Mouse (Mus musculus) liver, adult 2 months (tissue): ENCODE measurements around the gene Wdr1. TPM values are rescaled to one million over a fixed set of nuclear protein-coding genes. Genes with fewer than 3 reads are reported as not detected.

Experiments
- DNase-seq: peaks from one replicate; pipeline ENCODE4 v3.0.0-alpha.2; 2011; ENCODE audit warnings: low read depth, low spot score; ENCODE audit errors: extremely low read depth
- H3K27ac ChIP-seq: fragments of 200-500 bp; replicated peaks from 2 replicates; pipeline ENCODE4 v1.5.1; 2012; ENCODE audit warnings: low read depth, mild to moderate bottlenecking, control low read depth, inconsistent platforms, low read length; ENCODE audit not compliant: insufficient read depth
- H3K27me3 ChIP-seq: fragments of 200-500 bp; 2 replicates; pipeline ENCODE4 v1.6.1; 2012; ENCODE audit warnings: mild to moderate bottlenecking, moderate library complexity, low read length, inconsistent platforms; ENCODE audit not compliant: control insufficient read depth, insufficient read depth
- H3K36me3 ChIP-seq: fragments of 200-500 bp; 2 replicates; pipeline ENCODE4 v1.6.1; 2012; ENCODE audit warnings: low read length, inconsistent platforms; ENCODE audit not compliant: control insufficient read depth, insufficient read depth
- H3K4me1 ChIP-seq: fragments of 200-500 bp; 2 replicates; pipeline ENCODE4 v1.6.1; 2011; ENCODE audit warnings: low read length; ENCODE audit not compliant: control insufficient read depth, insufficient read depth
- H3K4me3 ChIP-seq: fragments of 200-500 bp; 2 replicates; pipeline ENCODE4 v1.5.1; 2011; ENCODE audit warnings: low read depth, mild to moderate bottlenecking, control low read depth, low read length, moderate library complexity; ENCODE audit not compliant: insufficient read depth
- H3K79me2 ChIP-seq: fragments of 200-500 bp; 2 replicates; pipeline ENCODE4 v1.6.1; 2012; ENCODE audit warnings: inconsistent platforms, mild to moderate bottlenecking, low read length, moderate library complexity; ENCODE audit not compliant: control insufficient read depth, insufficient read depth
- H3K9ac ChIP-seq: fragments of 200-500 bp; 2 replicates; pipeline ENCODE4 v1.6.1; 2012; ENCODE audit warnings: low read depth, mild to moderate bottlenecking, control low read depth, inconsistent platforms, low read length
- CTCF ChIP-seq: fragments of 200-500 bp; IDR thresholded peaks from 2 replicates; pipeline ENCODE4 v1.5.1; 2011; ENCODE audit warnings: low read depth, low read length, control low read depth
- POLR2A ChIP-seq: fragments of 200-500 bp; IDR thresholded peaks from 2 replicates; pipeline ENCODE4 v1.6.1; 2011; ENCODE audit warnings: low read length, control low read depth; ENCODE audit not compliant: insufficient read depth; ENCODE audit errors: extremely low read depth
- WGBS: fragments of 180-500 bp; shearing (Covaris S2); methylation state at CpG from one replicate; pipeline ENCODE4 v1.1.7; 2018; 5-methylcytosine and 5-hydroxymethylcytosine counted together
- polyA plus RNA-seq: library from polyadenylated mRNA; depleted of rRNA; stranded (reverse); fragments of >200 nt; gene quantifications from 2 replicates; pipeline ENCODE4 v1.2.3, GENCODE M21; 2012; rRNA removed
- total RNA-seq: library from RNA; depleted of rRNA; stranded (reverse); fragments of >200 nt; gene quantifications from 2 replicates; pipeline ENCODE4 v1.2.3, GENCODE M21; 2014; rRNA removed

The Wdr1 gene
- total and polyA plus RNA-seq, 2 experiments: 40.4 to 42.1 TPM

GRCm38 (mm10) chr5:38477731-38478445 is 85.1 kb downstream of the Wdr1 start:
- Histone ChIP-seq H3K27me3 (no peaks in the 10 kb centered on the region), H3K4me1 (peaks cover 22% of the 10 kb centered on the region), H3K4me3 (no peak overlapping the region), H3K27ac (no peak overlapping the region), H3K9ac (no peak overlapping the region), H3K36me3 (peaks cover 8% of the 10 kb centered on the region), H3K79me2 (no peaks in the 10 kb centered on the region; the same call in 1 of the 2 replicates)
- no peak for DNase-seq
- WGBS: 86% methylated on average over 7 of the region's 7 CpGs
- TF ChIP-seq POLR2A (no peak), CTCF (no peak)

GRCm38 (mm10) chr5:38476861-38477565 is 86.0 kb downstream of the Wdr1 start:
- Histone ChIP-seq H3K9ac (no peak overlapping the region), H3K79me2 (no peaks in the 10 kb centered on the region; the same call in 1 of the 2 replicates), H3K4me3 (no peak overlapping the region), H3K27me3 (no peaks in the 10 kb centered on the region), H3K27ac (no peak overlapping the region), H3K4me1 (peaks cover 21% of the 10 kb centered on the region), H3K36me3 (peaks cover 6% of the 10 kb centered on the region)
- WGBS: 89% methylated on average over 25 of the region's 25 CpGs
- no peak for DNase-seq
- TF ChIP-seq CTCF: peak; percentile 40; the same call in 1 of the 2 replicates
- no peak for TF ChIP-seq POLR2A

Other genes starting within 250 kb of the Wdr1 start
- not detected in 2 replicates for gene Drd5, start 243.9 kb downstream of the Wdr1 start, total RNA-seq
- gene Drd5, start 243.9 kb downstream of the Wdr1 start, polyA plus RNA-seq: not detected in 2 replicates
- 48.3 and 80.8 TPM in 2 replicates for gene Slc2a9, start 60.1 kb downstream of the Wdr1 start, total RNA-seq
- gene Slc2a9, start 60.1 kb downstream of the Wdr1 start, polyA plus RNA-seq: 30.7 and 33.0 TPM in 2 replicates
- gene Zfp518b, start 121.6 kb upstream of the Wdr1 start, total RNA-seq: 0.65 and 1.3 TPM in 2 replicates
- 0.46 and 0.51 TPM in 2 replicates for gene Zfp518b, start 121.6 kb upstream of the Wdr1 start, polyA plus RNA-seq